Mouse (Mus musculus) CH12.LX (cell line): ENCODE data around the gene Plekha6. TPM values are rescaled to one million over a fixed set of nuclear protein-coding genes. Genes with fewer than 3 reads are reported as not detected.
A peak's percentile ranks its signal among the peaks of the same experiment; 100 is the strongest.

Source experiments
- DNase-seq: peaks from one replicate; pipeline ENCODE4 v3.0.0-alpha.2; 2013; ENCODE audit errors: extremely low read depth
- H3K27ac ChIP-seq: 2 replicates; pipeline ENCODE4 v1.5.1; 2012; ENCODE audit warnings: low read depth, mild to moderate bottlenecking, control low read depth, moderate library complexity; ENCODE audit not compliant: insufficient read depth
- H3K27me3 ChIP-seq: replicated peaks from 2 replicates; pipeline ENCODE3; 2012; ENCODE audit warnings: inconsistent platforms
- H3K36me3 ChIP-seq, 2 experiments: replicated peaks in 1 of 2; 2 replicates each; pipeline versions ENCODE3 to v1.6.1; 2012; ENCODE audit warnings: inconsistent platforms in 1 of 2, low read length in 1 of 2, mild to moderate bottlenecking in 1 of 2, mixed read lengths in 1 of 2, moderate library complexity in 1 of 2; ENCODE audit not compliant: control insufficient read depth in 1 of 2, insufficient read depth in 1 of 2
- H3K4me1 ChIP-seq, 2 experiments: 2 replicates each; pipeline ENCODE4 v1.6.1; 2012; ENCODE audit warnings: inconsistent platforms in 1 of 2, moderate library complexity in 1 of 2; ENCODE audit not compliant: insufficient read depth in 2 of 2, control insufficient read depth in 1 of 2
- H3K4me2 ChIP-seq: 2 replicates; pipeline ENCODE4 v1.6.1; 2012; ENCODE audit warnings: low read depth, mild to moderate bottlenecking, control low read depth; ENCODE audit not compliant: poor library complexity, insufficient read depth, severe bottlenecking
- H3K4me3 ChIP-seq, 3 experiments: fragments of 150-350 bp in 1 of 3; sonication (generic) in 1 of 3; replicated peaks in 1 of 3; 2 replicates each; pipeline versions ENCODE3 to v1.5.1; 2011 to 2012; ENCODE audit warnings: low read depth in 2 of 3, low read length in 2 of 3, mild to moderate bottlenecking in 2 of 3, moderate library complexity in 2 of 3, control low read depth in 1 of 3, improper control_type of control experiment in 1 of 3, inconsistent platforms in 1 of 3, mixed read lengths in 1 of 3; ENCODE audit not compliant: poor library complexity in 1 of 3
- H3K79me2 ChIP-seq: replicated peaks from 2 replicates; pipeline ENCODE4 v1.6.1; 2012; ENCODE audit warnings: mild to moderate bottlenecking, moderate library complexity; ENCODE audit not compliant: control insufficient read depth, poor library complexity, insufficient read depth, severe bottlenecking; ENCODE audit errors: extremely low read depth
- H3K9ac ChIP-seq: 2 replicates; pipeline ENCODE4 v1.6.1; 2012; ENCODE audit warnings: low read depth, mild to moderate bottlenecking, control low read depth, moderate library complexity; ENCODE audit not compliant: insufficient read depth
- H3K9me3 ChIP-seq: replicated peaks from 2 replicates; pipeline ENCODE3; 2012; ENCODE audit warnings: low read length, inconsistent platforms, mixed read lengths
- BHLHE40 ChIP-seq: IDR thresholded peaks from 2 replicates; pipeline ENCODE4 v1.6.1; 2011; ENCODE audit warnings: mild to moderate bottlenecking, low read depth, low read length, improper control_type of control experiment
- CHD1 ChIP-seq: IDR thresholded peaks from 2 replicates; pipeline ENCODE4 v1.6.1; 2012; ENCODE audit warnings: low read depth, low read length, improper control_type of control experiment, inconsistent platforms
- CHD2 ChIP-seq: IDR thresholded peaks from 2 replicates; pipeline ENCODE4 v1.6.1; 2011; ENCODE audit warnings: low read length, improper control_type of control experiment
- CTCF ChIP-seq, 2 experiments: IDR thresholded peaks in 1 of 2; conservative IDR thresholded peaks in 1 of 2; 2 replicates each; pipeline ENCODE4 v1.5.1; 2011 to 2012; ENCODE audit warnings: low read depth in 2 of 2, low read length in 2 of 2, improper control_type of control experiment in 1 of 2, inconsistent platforms in 1 of 2, mild to moderate bottlenecking in 1 of 2, moderate library complexity in 1 of 2
- E2F4 ChIP-seq: IDR thresholded peaks from 2 replicates; pipeline ENCODE4 v1.6.1; 2011; ENCODE audit warnings: low read depth, low read length, improper control_type of control experiment; ENCODE audit not compliant: insufficient replicate concordance
- ELF1 ChIP-seq: IDR thresholded peaks from 2 replicates; pipeline ENCODE4 v1.6.1; 2014; ENCODE audit warnings: low read depth, mild to moderate bottlenecking, inconsistent platforms, low read length, improper control_type of control experiment
- EP300 ChIP-seq: IDR thresholded peaks from 2 replicates; pipeline ENCODE4 v1.6.1; 2011; ENCODE audit warnings: low read length, improper control_type of control experiment
- ETS1 ChIP-seq: conservative IDR thresholded peaks from 2 replicates; pipeline ENCODE4 v1.6.1; 2012; ENCODE audit warnings: low read depth, mild to moderate bottlenecking, inconsistent platforms, low read length, improper control_type of control experiment, moderate library complexity
- GABPA ChIP-seq: IDR thresholded peaks from 2 replicates; pipeline ENCODE4 v1.6.1; 2012; ENCODE audit warnings: low read depth, low read length, improper control_type of control experiment, inconsistent platforms; ENCODE audit not compliant: insufficient replicate concordance
- HCFC1 ChIP-seq: IDR thresholded peaks from 2 replicates; pipeline ENCODE4 v1.6.1; 2012; ENCODE audit warnings: low read depth, mild to moderate bottlenecking, inconsistent platforms, low read length, improper control_type of control experiment
- IRF4 ChIP-seq: IDR thresholded peaks from 2 replicates; pipeline ENCODE4 v1.6.1; 2014; ENCODE audit warnings: low read depth, mild to moderate bottlenecking, inconsistent platforms, low read length, improper control_type of control experiment
- JUN ChIP-seq: IDR thresholded peaks from 2 replicates; pipeline ENCODE4 v1.6.1; 2011; ENCODE audit warnings: low read depth, mild to moderate bottlenecking, low read length, improper control_type of control experiment, moderate library complexity; ENCODE audit not compliant: insufficient read depth
- JUND ChIP-seq: conservative IDR thresholded peaks from 2 replicates; pipeline ENCODE4 v1.6.1; 2011; ENCODE audit warnings: low read depth, low read length, improper control_type of control experiment
- KAT2A ChIP-seq: IDR thresholded peaks from 2 replicates; pipeline ENCODE4 v1.6.1; 2012; ENCODE audit warnings: low read length, improper control_type of control experiment, inconsistent platforms; ENCODE audit not compliant: insufficient replicate concordance
- MAFK ChIP-seq: IDR thresholded peaks from 2 replicates; pipeline ENCODE4 v1.6.1; 2011; ENCODE audit warnings: low read length, improper control_type of control experiment; ENCODE audit not compliant: insufficient replicate concordance
- MAX ChIP-seq: IDR thresholded peaks from 2 replicates; pipeline ENCODE4 v1.6.1; 2011; ENCODE audit warnings: low read length, improper control_type of control experiment
- MAZ ChIP-seq: IDR thresholded peaks from 2 replicates; pipeline ENCODE4 v1.6.1; 2012; ENCODE audit warnings: low read depth, mild to moderate bottlenecking, inconsistent platforms, low read length, improper control_type of control experiment, moderate library complexity
- MEF2A ChIP-seq: IDR thresholded peaks from 2 replicates; pipeline ENCODE4 v1.6.1; 2014; ENCODE audit warnings: low read depth, mild to moderate bottlenecking, inconsistent platforms, low read length, improper control_type of control experiment, borderline replicate concordance
- MXI1 ChIP-seq: IDR thresholded peaks from 2 replicates; pipeline ENCODE4 v1.6.1; 2011; ENCODE audit warnings: mild to moderate bottlenecking, low read depth, low read length, improper control_type of control experiment
- MYC ChIP-seq: IDR thresholded peaks from 2 replicates; pipeline ENCODE4 v1.6.1; 2011; ENCODE audit warnings: low read depth, mild to moderate bottlenecking, improper control_type of control experiment, low read length
- NELFE ChIP-seq: IDR thresholded peaks from 2 replicates; pipeline ENCODE4 v1.6.1; 2011; ENCODE audit warnings: low read depth, low read length, improper control_type of control experiment
- NRF1 ChIP-seq: IDR thresholded peaks from 2 replicates; pipeline ENCODE4 v1.6.1; 2014; ENCODE audit warnings: low read depth, mild to moderate bottlenecking, inconsistent platforms, low read length, improper control_type of control experiment, moderate library complexity
- PAX5 ChIP-seq: IDR thresholded peaks from 2 replicates; pipeline ENCODE4 v1.6.1; 2012; ENCODE audit warnings: low read length, inconsistent platforms, mixed read lengths
- POLR2A ChIP-seq: IDR thresholded peaks from 2 replicates; pipeline ENCODE4 v1.6.1; 2011; ENCODE audit warnings: low read depth, mild to moderate bottlenecking, improper control_type of control experiment, low read length
- POLR2AphosphoS2 ChIP-seq: IDR thresholded peaks from 2 replicates; pipeline ENCODE4 v1.6.1; 2011; ENCODE audit warnings: low read depth, low read length, improper control_type of control experiment
- RAD21 ChIP-seq: IDR thresholded peaks from 2 replicates; pipeline ENCODE4 v1.6.1; 2011; ENCODE audit warnings: low read depth, mild to moderate bottlenecking, low read length, improper control_type of control experiment, moderate library complexity
- RCOR1 ChIP-seq: conservative IDR thresholded peaks from 2 replicates; pipeline ENCODE4 v1.6.1; 2012; ENCODE audit warnings: low read depth, mild to moderate bottlenecking, inconsistent platforms, low read length, improper control_type of control experiment
- SIN3A ChIP-seq: IDR thresholded peaks from 2 replicates; pipeline ENCODE4 v1.6.1; 2012; ENCODE audit warnings: low read length, improper control_type of control experiment, inconsistent platforms
- SMC3 ChIP-seq: IDR thresholded peaks from 2 replicates; pipeline ENCODE4 v1.6.1; 2011; ENCODE audit warnings: low read depth, low read length, improper control_type of control experiment
- TBP ChIP-seq: conservative IDR thresholded peaks from 2 replicates; pipeline ENCODE4 v1.6.1; 2011; ENCODE audit warnings: low read depth, low read length, improper control_type of control experiment
- TCF12 ChIP-seq: IDR thresholded peaks from 2 replicates; pipeline ENCODE4 v1.6.1; 2014; ENCODE audit warnings: low read depth, mild to moderate bottlenecking, inconsistent platforms, low read length, improper control_type of control experiment
- UBTF ChIP-seq: IDR thresholded peaks from 2 replicates; pipeline ENCODE4 v1.6.1; 2012; ENCODE audit warnings: low read depth, mild to moderate bottlenecking, inconsistent platforms, low read length, improper control_type of control experiment, moderate library complexity
- USF1 ChIP-seq: IDR thresholded peaks from 2 replicates; pipeline ENCODE4 v1.6.1; 2014; ENCODE audit warnings: low read depth, mild to moderate bottlenecking, inconsistent platforms, low read length, improper control_type of control experiment
- USF2 ChIP-seq: conservative IDR thresholded peaks from 2 replicates; pipeline ENCODE4 v1.6.1; 2011; ENCODE audit warnings: low read depth, low read length, improper control_type of control experiment
- ZC3H11A ChIP-seq: IDR thresholded peaks from 2 replicates; pipeline ENCODE4 v1.6.1; 2012; ENCODE audit warnings: low read depth, mild to moderate bottlenecking, inconsistent platforms, low read length, improper control_type of control experiment
- ZKSCAN1 ChIP-seq: IDR thresholded peaks from 2 replicates; pipeline ENCODE4 v1.6.1; 2012; ENCODE audit warnings: low read depth, inconsistent platforms, low read length, improper control_type of control experiment, borderline replicate concordance
- ZMIZ1 ChIP-seq: IDR thresholded peaks from 2 replicates; pipeline ENCODE4 v1.6.1; 2012; ENCODE audit warnings: low read depth, mild to moderate bottlenecking, inconsistent platforms, low read length, improper control_type of control experiment
- ZNF384 ChIP-seq: IDR thresholded peaks from 2 replicates; pipeline ENCODE4 v1.6.1; 2012; ENCODE audit warnings: low read depth, low read length, improper control_type of control experiment, inconsistent platforms
- dilution Hi-C: fragments of 300-500 bp; cut with MboI; formaldehyde crosslinking; loops from 2 replicates; pipeline ENCODE4 v1.14.3; 2020; ENCODE audit warnings: low sequenced_read_pairs; ENCODE audit not compliant: extremely low pct_unique_long_range_greater_than_20kb, extremely low pct_ligation_motif_present
- in situ Hi-C: fragments of 300-500 bp; cut with MboI; formaldehyde crosslinking; loops from 3 replicates; pipeline ENCODE4 v1.14.3; 2019; ENCODE audit warnings: low sequenced_read_pairs, low pct_ligation_motif_present, low pct_unique_long_range_greater_than_20kb, mixed read lengths
- polyA plus RNA-seq: library from polyadenylated mRNA; unstranded; fragments of >175 nt; gene quantifications from 2 replicates; pipeline ENCODE4 v1.2.1, GENCODE M21; 2012; ENCODE audit warnings: low read depth; ENCODE audit not compliant: insufficient read length
- total RNA-seq, 2 experiments: library from RNA; depleted of rRNA; stranded (reverse); fragments of 300-350 nt in 1 of 2; fragments of >200 nt in 1 of 2; gene quantifications; 2 replicates each; pipeline ENCODE4 v1.2.3; 2012 to 2014

The Plekha6 gene
- total and polyA plus RNA-seq, 3 experiments, result 0.07 TPM; not detected in 2

DNA sequence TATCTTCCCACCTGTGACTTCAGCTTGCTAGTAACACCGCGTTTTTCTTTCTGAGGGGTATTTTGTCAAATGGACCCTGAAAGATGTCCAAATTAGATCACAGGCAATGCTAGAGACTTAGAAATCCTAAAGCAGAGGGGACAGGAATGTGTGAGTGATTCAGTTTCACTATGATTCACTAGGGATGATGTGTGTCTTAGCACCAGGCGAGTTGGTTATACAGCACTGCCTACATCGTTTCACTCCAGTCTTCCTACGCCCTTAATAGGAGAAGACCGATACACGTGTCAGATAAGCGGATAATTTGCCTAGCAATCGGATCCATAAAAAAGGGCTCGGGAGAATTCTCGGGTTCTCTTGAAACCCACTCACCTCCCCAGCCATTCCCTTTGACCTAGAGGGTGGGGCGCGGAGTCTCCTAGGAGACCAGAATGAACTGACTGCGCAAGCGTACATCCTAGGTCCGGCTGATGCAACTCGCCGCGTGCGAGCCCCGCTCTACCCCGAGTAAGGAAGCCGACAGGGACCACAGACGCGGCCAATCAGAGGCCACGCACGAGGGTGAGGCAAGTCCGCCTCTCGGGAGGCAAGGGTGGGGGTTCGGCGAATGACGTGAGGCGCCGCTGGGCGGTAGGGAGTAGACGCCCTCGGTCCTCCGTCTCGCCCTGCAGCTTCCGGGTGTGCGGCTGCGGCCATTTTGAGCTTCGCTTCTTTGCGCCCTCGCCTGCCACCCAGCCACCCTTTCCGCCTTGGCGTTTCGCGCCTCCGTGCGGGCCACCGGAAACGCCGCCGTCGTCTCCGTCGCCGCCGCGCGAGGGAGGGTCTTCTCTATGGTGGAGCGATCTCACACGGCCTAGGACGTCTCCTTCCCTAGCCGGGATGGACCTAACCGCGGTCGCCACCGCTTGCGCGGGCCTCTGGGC is 33.1 kb upstream of the Plekha6 start, which contains the start of gene Ppp1r15b:
TSS of gene Ppp1r15b (plus strand) at position 506 of the 923 bp plus-strand sequence.
- Histone ChIP-seq H3K9me3 (no peaks in the 10 kb centered on the region), H3K9ac (peak within 1 kb of the TSS; percentile 96), H3K36me3 (peaks cover 25 to 27% of the 10 kb centered on the region in 2 experiments), H3K4me1 (peaks cover 0 to 5% of the 10 kb centered on the region in 2 experiments; a peak in 2 of 4 replicates), H3K79me2 (peaks cover 47% of the 10 kb centered on the region), H3K4me3 (peak within 1 kb of the TSS; percentile 94 to 99 (median 98)), H3K4me2 (peak within 1 kb of the TSS; percentile 95), H3K27me3 (no peaks in the 10 kb centered on the region), H3K27ac (peak within 1 kb of the TSS; percentile 96)
- in situ Hi-C loops, result no loop called here
- TF ChIP-seq ZKSCAN1 (no peak), IRF4 (peak; percentile 97), RCOR1 (no peak), CHD1 (no peak), MAFK (no peak), CTCF (conservative IDR thresholded peaks at IDR 0.05 in 1 of 2, IDR thresholded peaks at IDR 0.05 in 1 of 2; ENCODE audit: low read depth in 2 of 2, low read length in 2 of 2) (no peak), PAX5 (no peak), MAX (peak; percentile 98), BHLHE40 (peak; percentile 82), ZC3H11A (no peak), TBP (peak; percentile 74), POLR2AphosphoS2 (0 out of 2 replicates have a peak, but pooled peaks have one; percentile 47), GABPA (no peak), SIN3A (peak; percentile 75), JUND (peak; percentile 96), JUN (peak; percentile 91), POLR2A (peak; percentile 79), UBTF (peak; percentile 83; the same call in 1 of the 2 replicates), ZNF384 (no peak), ZMIZ1 (0 out of 2 replicates have a peak, but pooled peaks have one; percentile 40), HCFC1 (peak; percentile 83), ETS1 (peak; percentile 46), MEF2A (peak; percentile 69), RAD21 (no peak), KAT2A (0 out of 2 replicates have a peak, but pooled peaks have one; percentile 61), ELF1 (peak; percentile 99), MXI1 (no peak), MAZ (peak; percentile 95; the same call in 1 of the 2 replicates), NRF1 (peak; percentile 82), EP300 (peak; percentile 90), SMC3 (no peak), CHD2 (peak; percentile 58; the same call in 1 of the 2 replicates), USF1 (0 out of 2 replicates have a peak, but pooled peaks have one; percentile 9), NELFE (peak; percentile 70), MYC (peak; percentile 100), TCF12 (peak; percentile 89), E2F4 (peak; percentile 24; the same call in 1 of the 2 replicates), USF2 (no peak)
- dilution Hi-C loops, result no loop called here
- peak; percentile 99 for DNase-seq
